Mouse (Mus musculus): ENCODE data around the gene Samd4b.

The Samd4b gene

DNA sequence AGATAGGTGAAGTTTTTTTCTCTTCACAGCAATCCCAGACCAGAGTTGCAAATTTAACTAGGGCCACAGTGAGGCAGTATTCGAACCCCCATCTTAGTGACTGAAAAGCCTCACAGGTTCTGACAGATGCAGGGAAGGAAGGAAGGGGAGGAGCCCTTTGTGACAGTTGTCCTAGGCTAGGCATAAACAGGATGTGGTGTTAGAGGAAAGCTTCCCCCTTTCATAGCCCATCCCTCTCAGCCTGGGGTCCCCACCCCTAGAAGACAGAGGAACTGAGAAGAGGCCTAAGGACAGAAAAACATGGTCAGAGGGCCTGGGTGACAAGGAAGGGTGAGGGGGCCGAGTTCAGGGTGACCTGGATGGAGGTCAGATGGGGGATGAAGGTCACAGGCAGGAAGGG is 157.2 kb downstream of the Samd4b start:
- DNase-seq = no peak

DNA sequence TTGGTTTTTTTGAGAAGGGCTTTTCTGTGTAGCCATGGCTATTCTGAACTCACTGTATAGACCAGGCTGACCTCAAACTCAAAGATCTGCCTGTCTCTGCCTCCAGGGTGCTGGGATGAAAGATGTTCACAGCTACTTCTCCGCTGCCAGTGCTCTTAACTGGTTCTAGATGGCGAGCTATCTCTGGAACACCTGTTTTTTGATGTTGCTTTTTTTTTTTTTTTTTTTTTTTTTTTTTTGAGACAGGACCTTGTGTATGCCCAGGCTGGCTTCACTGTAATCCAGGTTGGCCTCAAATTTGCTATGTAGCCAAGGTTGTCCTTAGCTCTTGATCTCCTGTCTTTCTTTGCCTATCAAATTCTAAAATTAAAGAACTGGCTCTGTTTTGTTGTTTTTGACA is 159.2 kb downstream of the Samd4b start:
- DNase-seq = no peak

DNA sequence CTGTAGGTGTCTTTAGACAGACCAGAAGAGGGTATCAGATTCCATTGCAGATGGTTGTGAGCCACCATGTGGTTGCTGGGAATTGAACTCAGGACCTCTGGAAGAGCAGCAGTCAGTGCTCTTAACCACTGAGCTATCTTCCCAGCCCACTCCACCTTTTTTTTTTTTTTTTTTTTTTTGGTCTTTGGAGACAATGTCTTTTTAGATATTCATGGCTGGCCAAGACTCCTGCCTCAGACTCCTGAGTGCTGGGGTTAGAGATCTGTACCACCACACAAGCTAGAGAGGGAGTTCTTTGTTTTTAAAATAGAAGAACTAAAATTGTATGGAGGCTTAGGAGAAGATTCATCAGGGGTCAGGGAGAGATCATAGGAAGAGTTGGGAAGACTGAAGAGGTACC is 160.0 kb downstream of the Samd4b start:
- DNase-seq = no peak

DNA sequence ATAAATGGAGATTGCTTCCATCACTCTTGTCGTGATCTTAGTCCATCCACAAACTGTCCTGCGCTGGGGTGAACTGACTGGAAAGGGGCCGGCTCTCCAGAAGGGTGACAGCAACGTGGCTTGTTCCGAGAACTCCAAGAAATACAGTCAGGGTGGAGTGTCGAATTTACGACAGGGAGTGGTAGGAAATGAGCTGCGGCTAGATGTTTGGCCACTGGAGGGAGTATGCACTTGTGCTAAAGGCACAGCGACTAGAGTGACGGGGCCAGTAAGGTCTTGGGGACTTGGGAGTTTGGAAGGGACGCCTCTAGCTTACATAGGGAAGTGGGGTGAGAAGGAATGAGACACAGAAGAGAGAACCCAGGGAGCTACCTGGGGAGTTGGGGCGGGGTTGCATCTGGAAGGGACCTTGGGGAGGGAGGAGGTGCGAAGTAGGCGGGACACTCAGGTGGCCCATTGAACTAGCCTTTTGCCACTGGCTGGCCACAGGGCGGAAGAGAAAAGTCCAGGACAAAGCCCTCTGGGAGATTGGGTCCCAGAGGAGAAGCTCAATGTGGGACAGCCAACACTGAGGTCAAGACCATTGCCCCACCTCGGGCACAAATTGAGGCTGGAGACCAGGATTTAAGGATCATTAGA is 160.9 kb downstream of the Samd4b start, which contains the start of gene Gmfg:
TSS of gene Gmfg (plus strand) at position 516 of the 639 bp plus-strand sequence.
- DNase-seq = peak; percentile 74

- peak; percentile 100 for DNase-seq
These were observed 161.6 kb downstream of the Samd4b start for GRCm38 (mm10) chr7:28436271-28436904.

- peak; percentile 52 for DNase-seq
These were observed 162.2 kb downstream of the Samd4b start for GRCm38 (mm10) chr7:28435660-28436259.

- DNase-seq = no peak
These were observed 165.7 kb downstream of the Samd4b start for GRCm38 (mm10) chr7:28432252-28432651.

DNA sequence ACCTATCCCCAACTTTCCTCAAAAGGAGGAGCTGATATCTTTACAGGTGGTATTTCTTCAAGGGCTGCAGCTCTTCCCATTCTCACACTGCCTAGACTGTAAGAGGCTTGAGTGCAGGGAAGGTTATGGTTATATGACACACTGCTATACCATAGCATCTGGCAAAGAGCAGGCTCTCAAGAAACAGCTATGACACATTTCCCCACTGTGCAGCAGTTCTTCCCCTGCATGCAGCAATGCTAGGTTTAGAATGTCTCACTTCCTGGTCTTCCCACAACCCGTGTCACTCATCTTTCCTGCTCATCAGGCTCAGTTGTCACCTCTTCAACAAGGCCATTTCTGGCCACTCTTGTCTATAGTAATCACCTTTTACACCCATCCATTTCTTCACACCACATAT is 167.4 kb downstream of the Samd4b start:
- no peak for DNase-seq

DNA sequence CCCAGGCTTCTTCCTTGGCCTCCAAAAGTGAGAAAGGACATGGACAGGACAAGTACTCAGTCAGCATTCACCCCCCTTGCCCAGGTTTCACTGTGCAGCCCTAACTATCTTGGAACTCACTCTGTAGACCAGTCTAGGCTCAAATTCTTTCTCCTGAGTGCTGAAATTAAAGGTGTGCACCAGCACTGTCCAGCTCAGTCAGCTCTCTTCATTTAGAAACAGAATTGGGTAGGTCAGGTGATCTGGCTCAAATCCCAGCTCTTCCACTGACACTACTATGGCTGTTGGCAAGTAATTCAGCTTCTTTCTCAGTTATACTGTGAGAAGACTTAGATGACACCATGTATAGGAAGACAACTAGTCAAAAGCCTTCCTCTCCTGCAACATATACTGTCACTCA is 170.2 kb downstream of the Samd4b start:
- DNase-seq = no peak

DNA sequence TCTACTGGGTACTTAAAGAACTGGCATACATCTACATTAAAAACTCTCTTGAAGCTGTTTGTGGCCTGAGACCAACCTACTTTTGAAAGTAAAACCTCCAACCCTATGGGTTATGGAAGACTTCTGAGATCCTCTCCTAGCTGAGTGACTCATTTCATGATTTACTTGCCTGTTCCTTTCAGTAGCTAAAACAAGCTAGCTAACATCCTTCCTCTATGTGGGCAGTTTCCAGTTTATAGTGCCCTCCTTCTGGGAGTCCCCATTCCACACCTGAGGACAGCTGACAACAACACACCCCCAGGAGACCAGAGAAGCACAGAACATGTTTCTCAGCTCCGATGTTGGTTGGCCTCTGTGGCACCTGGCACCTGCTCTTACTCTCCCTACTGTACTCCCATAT is 174.9 kb downstream of the Samd4b start:
- no peak for DNase-seq

- DNase-seq = no peak
These were observed 178.5 kb downstream of the Samd4b start for GRCm38 (mm10) chr7:28419416-28419815.

GRCm38 (mm10) chr7:28418096-28418670 is 179.8 kb downstream of the Samd4b start:
- no peak for DNase-seq

GRCm38 (mm10) chr7:28417368-28417767 is 180.6 kb downstream of the Samd4b start:
- no peak for DNase-seq

DNA sequence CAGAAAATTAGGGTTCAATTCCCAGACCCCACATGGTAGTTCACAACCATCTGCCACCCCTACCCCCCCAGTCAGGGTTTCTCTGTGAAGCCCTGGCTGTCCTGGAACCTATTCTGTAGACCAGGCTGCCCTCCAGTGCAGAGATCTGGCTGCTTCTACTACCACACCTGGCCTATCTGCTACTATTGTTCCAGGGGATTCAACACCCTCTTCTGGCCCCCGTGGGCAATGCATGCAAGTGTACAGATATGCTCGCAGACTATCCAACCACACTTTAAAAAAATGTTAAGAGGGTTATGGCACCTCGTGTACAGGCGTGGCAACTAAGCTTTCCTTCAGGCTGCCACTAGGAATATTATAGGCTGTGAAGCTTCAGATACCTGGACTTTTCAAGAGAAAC is 185.1 kb downstream of the Samd4b start:
- DNase-seq = no peak

- no peak for DNase-seq
These were observed 187.0 kb downstream of the Samd4b start for GRCm38 (mm10) chr7:28410841-28411475.

GRCm38 (mm10) chr7:28401942-28402341 is 196.0 kb downstream of the Samd4b start:
- no peak for DNase-seq

DNA sequence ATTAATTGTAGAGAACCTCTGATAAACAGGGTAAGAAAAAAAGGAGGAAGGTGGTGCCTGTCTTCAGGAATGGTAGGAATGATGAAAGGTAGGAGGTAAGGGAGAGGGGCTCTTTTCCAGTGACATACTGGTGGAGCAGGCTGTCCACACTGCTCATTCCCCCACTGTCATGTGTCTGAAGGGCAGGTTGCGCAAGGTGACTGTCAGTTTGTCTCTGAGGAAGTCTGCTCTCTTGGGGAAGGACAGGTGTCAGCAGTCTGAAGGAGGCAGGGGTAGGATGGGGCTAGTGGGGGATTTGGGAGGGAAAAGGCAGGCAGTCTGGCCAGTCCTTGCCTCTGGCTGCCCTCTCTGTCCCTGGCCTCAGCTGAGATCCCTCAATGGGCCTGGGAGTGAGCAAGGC is 196.9 kb downstream of the Samd4b start:
- no peak for DNase-seq

- no peak for DNase-seq
These were observed 199.1 kb downstream of the Samd4b start for GRCm38 (mm10) chr7:28398696-28399340.

- no peak for DNase-seq
These were observed 199.9 kb downstream of the Samd4b start for GRCm38 (mm10) chr7:28398000-28398399.

GRCm38 (mm10) chr7:28395425-28395824 is 202.5 kb downstream of the Samd4b start:
- DNase-seq = no peak

- DNase-seq = no peak
These were observed 204.5 kb downstream of the Samd4b start for GRCm38 (mm10) chr7:28393272-28393951.

Data from cerebellum, adult 8-10 months (tissue).